Mouse (Mus musculus) E14TG2a.4 (cell line): ENCODE measurements around the gene Hist1h2bp.
A peak's percentile ranks its signal among the peaks of the same experiment; 100 is the strongest.
"Not testable (repeated sequence)": the region's sequence is repeated elsewhere in the genome, so short reads cannot be mapped to it uniquely, and the experiment has no call there.

ENCODE experiments used
- H3K27me3 ChIP-seq: 2 replicates; pipeline ENCODE4 v1.6.1; 2014; ENCODE audit warnings: low read length, control low read depth; ENCODE audit not compliant: insufficient read depth
- H3K36me3 ChIP-seq: 2 replicates; pipeline ENCODE4 v1.6.1; 2014; ENCODE audit warnings: low read length, control low read depth; ENCODE audit not compliant: insufficient read depth
- H3K4me1 ChIP-seq: replicated peaks from 2 replicates; pipeline ENCODE4 v1.6.1; 2014; ENCODE audit warnings: low read depth, low read length, control low read depth
- H3K4me3 ChIP-seq: replicated peaks from 2 replicates; pipeline ENCODE4 v1.5.1; 2014; ENCODE audit warnings: mild to moderate bottlenecking, low read length
- H3K9me3 ChIP-seq: 2 replicates; pipeline ENCODE4 v1.6.1; 2014; ENCODE audit warnings: low read length, control low read depth
- CTCF ChIP-seq: conservative IDR thresholded peaks from 2 replicates; pipeline ENCODE4 v1.5.1; 2014; ENCODE audit warnings: low read length
- NANOG ChIP-seq: IDR thresholded peaks from 2 replicates; pipeline ENCODE4 v1.6.1; 2014; ENCODE audit warnings: borderline replicate concordance, low read length, mixed read lengths
- POU5F1 ChIP-seq: IDR thresholded peaks from 2 replicates; pipeline ENCODE4 v1.6.1; 2014; ENCODE audit warnings: low read length, borderline replicate concordance

Gene Hist1h2bp

DNA sequence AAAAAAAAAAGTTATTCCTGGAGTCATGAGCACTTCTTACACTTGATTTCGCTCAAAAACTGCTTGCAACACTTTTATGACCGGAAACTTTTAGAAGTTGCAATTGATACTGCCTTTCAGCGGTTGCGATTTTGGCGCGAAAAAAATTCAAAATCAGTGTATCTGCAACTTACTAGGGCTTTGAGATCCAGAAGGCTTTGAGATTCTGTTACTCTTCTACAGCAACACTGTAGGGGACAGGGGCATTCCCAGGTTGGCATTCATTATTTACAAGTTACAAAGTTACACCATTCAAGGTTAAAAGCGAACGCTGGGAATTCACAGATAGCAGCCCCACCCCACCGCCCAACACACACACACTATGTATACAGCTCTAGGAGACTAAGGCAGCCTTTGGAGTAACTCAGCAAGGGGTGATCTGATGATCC is 3.5 kb upstream of the Hist1h2bp start:
- H3K4me1 ChIP-seq = peaks cover 58% of the 10 kb centered on the region
- H3K4me3 ChIP-seq = peak overlapping the region; percentile 73
- H3K36me3 ChIP-seq = no peaks in the 10 kb centered on the region
- no peak for TF ChIP-seq POU5F1
- TF ChIP-seq NANOG = peak; percentile 42; the same call in 1 of the 2 replicates
- no peak for TF ChIP-seq CTCF
- no peaks in the 10 kb centered on the region for H3K9me3 ChIP-seq
- no peaks in the 10 kb centered on the region for H3K27me3 ChIP-seq

- TF ChIP-seq CTCF = no peak
- no peak for TF ChIP-seq POU5F1
- TF ChIP-seq NANOG = no peak
- Histone ChIP-seq H3K4me1 (peaks cover 61% of the 10 kb centered on the region), H3K4me3 (peak overlapping the region; percentile 73), H3K9me3 (no peaks in the 10 kb centered on the region), H3K27me3 (no peaks in the 10 kb centered on the region), H3K36me3 (no peaks in the 10 kb centered on the region)
Measured at GRCm38 (mm10) chr13:21784311-21784710, 3.0 kb upstream of the Hist1h2bp start.

- Histone ChIP-seq H3K9me3 (no peaks in the 10 kb centered on the region), H3K27me3 (no peaks in the 10 kb centered on the region), H3K4me3 (peak overlapping the region; percentile 69), H3K36me3 (no peaks in the 10 kb centered on the region), H3K4me1 (peaks cover 70% of the 10 kb centered on the region)
- TF ChIP-seq POU5F1 (no peak), NANOG (peak; percentile 26; the same call in 1 of the 2 replicates), CTCF (no peak)
Measured at GRCm38 (mm10) chr13:21786189-21786898, 917 bp upstream of the Hist1h2bp start.

GRCm38 (mm10) chr13:21787760-21788593 is 716 bp downstream of the Hist1h2bp start:
- Histone ChIP-seq H3K9me3 (no peaks in the 10 kb centered on the region), H3K4me3 (peak overlapping the region; percentile 63), H3K27me3 (no peaks in the 10 kb centered on the region), H3K4me1 (peaks cover 74% of the 10 kb centered on the region), H3K36me3 (no peaks in the 10 kb centered on the region)
- TF ChIP-seq NANOG (no peak), POU5F1 (no peak), CTCF (no peak)

GRCm38 (mm10) chr13:21789925-21790324 is 2.7 kb downstream of the Hist1h2bp start:
- Histone ChIP-seq H3K9me3 (no peaks in the 10 kb centered on the region), H3K4me1 (peaks cover 60% of the 10 kb centered on the region), H3K4me3 (no peak overlapping the region), H3K36me3 (no peaks in the 10 kb centered on the region), H3K27me3 (no peaks in the 10 kb centered on the region)
- TF ChIP-seq NANOG (no peak), POU5F1 (no peak), CTCF (no peak)

GRCm38 (mm10) chr13:21790601-21791283 is 3.5 kb downstream of the Hist1h2bp start:
- H3K27me3 ChIP-seq = no peaks in the 10 kb centered on the region
- peak overlapping the region; percentile 57; the same call in 1 of the 2 replicates for H3K4me3 ChIP-seq
- no peaks in the 10 kb centered on the region for H3K9me3 ChIP-seq
- TF ChIP-seq POU5F1 (peak; percentile 43; the same call in 1 of the 2 replicates), NANOG (peak; percentile 12; the same call in 1 of the 2 replicates), CTCF (no peak)
- peaks cover 52% of the 10 kb centered on the region for H3K4me1 ChIP-seq
- H3K36me3 ChIP-seq = no peaks in the 10 kb centered on the region

- no peaks in the 10 kb centered on the region for H3K9me3 ChIP-seq
- no peaks in the 10 kb centered on the region for H3K36me3 ChIP-seq
- H3K27me3 ChIP-seq = no peaks in the 10 kb centered on the region
- H3K4me1 ChIP-seq = peaks cover 22% of the 10 kb centered on the region
- no peak overlapping the region for H3K4me3 ChIP-seq
- TF ChIP-seq POU5F1 (no peak), NANOG (no peak), CTCF (no peak)
Measured at GRCm38 (mm10) chr13:21795584-21795983, 8.3 kb downstream of the Hist1h2bp start.

DNA sequence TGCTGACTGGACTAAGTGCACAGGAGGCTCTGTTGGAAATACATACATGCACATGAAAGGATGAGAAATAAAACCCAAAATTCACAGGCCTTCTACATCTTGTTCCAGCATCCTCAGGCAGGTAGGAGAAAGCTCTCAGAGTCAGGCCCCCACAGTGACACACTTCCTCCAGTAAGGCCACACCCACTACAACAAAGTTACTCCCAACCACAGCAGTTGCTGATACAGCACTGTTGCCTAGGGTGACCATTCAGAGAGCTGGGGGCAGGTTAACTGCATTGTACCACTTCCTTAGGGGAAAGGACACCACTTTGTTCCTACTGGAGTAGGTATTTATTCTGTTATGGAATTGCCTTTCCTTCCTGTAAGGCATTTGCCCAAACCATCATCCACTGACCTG is 9.9 kb downstream of the Hist1h2bp start:
- not testable (repeated sequence) for H3K27me3 ChIP-seq, H3K4me1 ChIP-seq, H3K36me3 ChIP-seq, H3K9me3 ChIP-seq, H3K4me3 ChIP-seq

GRCm38 (mm10) chr13:21803058-21803457 is 15.8 kb downstream of the Hist1h2bp start:
- not testable (repeated sequence) for H3K4me1 ChIP-seq, H3K36me3 ChIP-seq, H3K4me3 ChIP-seq, H3K27me3 ChIP-seq, H3K9me3 ChIP-seq

DNA sequence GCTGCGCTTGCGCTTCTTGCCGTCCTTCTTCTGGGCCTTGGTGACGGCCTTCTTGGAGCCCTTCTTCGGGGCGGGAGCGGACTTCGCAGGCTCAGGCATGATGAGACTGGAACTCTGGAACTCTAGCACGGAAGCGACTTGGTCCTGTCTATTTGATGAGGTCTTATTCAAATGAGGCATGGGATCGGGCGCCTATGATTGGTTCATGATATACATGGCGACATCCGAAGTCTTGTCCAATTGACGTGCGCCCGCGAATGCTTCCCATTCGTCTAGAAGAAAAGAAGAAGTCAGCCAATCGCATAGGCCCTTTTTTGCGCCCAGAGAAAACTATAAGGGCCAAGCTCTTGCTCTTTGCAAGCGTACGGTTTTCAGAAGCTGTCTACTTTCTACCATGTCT is 22.8 kb downstream of the Hist1h2bp start, which contains the start of the genes Hist1h2bq and Hist1h2ao:
TSS of gene Hist1h2bq (minus strand) at position 125 of the 400 bp plus-strand sequence.
TSS of gene Hist1h2ao (plus strand) at position 393 of the 400 bp plus-strand sequence.
- H3K36me3 ChIP-seq, H3K9me3 ChIP-seq, H3K4me3 ChIP-seq, H3K27me3 ChIP-seq, H3K4me1 ChIP-seq: not testable (repeated sequence)

DNA sequence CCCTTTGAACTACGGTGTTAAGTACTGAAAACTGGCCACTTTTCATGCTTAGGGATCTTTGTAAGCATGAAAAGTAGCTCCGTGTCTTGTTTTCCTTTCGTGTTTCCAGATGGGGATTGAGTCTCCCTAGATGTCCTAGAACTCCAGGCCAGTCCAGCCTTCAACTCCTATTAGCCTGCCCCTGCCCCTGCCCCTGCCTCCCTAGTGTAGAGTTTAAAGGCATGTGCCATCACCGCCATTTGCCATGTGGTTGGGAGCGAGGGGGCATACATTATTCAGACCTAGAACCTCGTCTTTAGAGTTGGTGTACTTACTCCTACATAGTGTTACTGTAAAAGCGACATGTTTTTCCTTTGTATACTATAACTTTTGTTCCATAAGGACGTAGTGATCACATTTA is 23.8 kb downstream of the Hist1h2bp start:
- H3K27me3 ChIP-seq, H3K4me1 ChIP-seq: not testable (repeated sequence)

GRCm38 (mm10) chr13:21811539-21811938 is 24.3 kb downstream of the Hist1h2bp start, which contains the start of gene Hist1h4m:
Gene Hist1h4m (plus strand): TSS chr13:21811746.
- H3K4me1 ChIP-seq, H3K9me3 ChIP-seq, H3K27me3 ChIP-seq, H3K36me3 ChIP-seq, H3K4me3 ChIP-seq: not testable (repeated sequence)

More for the DNA sequence above, 23.8 kb downstream of the Hist1h2bp start:
- not testable (repeated sequence) for H3K4me3 ChIP-seq, H3K9me3 ChIP-seq, H3K36me3 ChIP-seq
